Mouse (Mus musculus): ENCODE measurements around the gene Crb1. TPM values are rescaled to one million over a fixed set of nuclear protein-coding genes. Genes with fewer than 3 reads are reported as not detected.
A peak's percentile ranks its signal among the peaks of the same experiment; 100 is the strongest.

Gene Crb1
- total RNA-seq, 2 experiments from 2014 or later, result 0.62 to 1.2 TPM

DNA sequence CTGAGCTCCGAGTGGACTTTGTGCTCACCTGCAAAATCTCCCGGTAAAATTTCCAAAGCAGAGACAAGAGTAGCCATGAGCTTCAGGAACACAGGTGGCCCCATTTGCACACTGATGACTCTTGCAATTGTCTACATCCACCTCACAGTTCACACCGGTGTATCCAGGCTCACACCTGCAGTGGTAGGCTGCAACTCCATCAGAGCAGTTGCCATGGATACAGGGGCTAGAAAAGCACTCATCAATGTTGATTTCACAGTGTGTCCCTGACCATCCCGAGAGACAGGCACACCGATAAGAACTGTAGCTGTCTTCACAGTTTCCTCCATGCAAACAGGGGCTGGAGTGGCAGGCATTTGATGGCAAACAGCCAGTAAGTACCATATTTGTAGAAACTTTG lies 140.1 kb downstream of the Crb1 start:
- DNase-seq (ENCODE audit: low spot score in 2 of 2), result no peak

DNA sequence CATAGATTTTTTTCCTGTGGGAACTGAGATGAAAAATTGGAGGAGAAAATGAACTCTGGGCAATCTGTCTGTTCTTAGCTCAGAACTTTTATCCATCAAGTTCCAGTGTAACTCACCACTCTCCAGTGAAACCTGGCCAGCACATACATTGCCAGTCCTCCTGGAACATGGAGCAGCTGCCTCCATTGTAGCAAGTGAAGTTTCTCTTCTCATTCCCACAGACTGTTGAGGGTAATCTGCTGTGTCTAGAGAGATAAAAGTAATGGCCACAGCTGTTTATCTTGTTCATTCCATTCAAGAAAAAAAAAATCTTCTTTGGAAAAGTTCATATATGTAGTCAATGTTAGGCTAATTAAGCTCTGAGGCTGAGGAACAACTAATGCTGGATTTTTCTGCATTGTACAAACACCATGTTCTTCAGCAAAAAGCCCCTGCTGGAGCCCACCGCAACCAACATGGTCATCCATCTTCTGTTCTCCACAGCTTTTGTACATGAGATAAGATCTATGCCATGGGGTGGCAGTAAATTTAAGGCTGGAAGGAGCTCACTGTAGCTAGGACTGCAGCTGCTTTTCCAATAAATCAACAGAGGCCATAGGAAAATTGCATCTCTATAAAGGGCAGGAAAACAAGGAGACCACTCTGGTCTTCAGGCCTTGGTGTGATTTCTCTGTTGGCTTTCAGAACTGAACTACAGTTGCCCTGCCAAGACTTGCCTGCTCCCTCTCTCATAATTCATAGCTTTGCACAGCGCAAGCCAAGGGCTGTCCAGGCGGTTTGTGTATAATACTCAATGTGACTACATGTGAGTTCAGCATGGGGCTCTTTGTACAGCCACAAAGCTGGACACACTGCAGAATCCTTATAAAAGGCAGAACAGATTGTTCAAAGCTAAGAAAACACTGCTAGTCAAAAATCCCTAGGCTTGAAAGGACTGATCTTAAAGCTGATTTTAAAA lies 142.0 kb downstream of the Crb1 start:
- no peak for DNase-seq (ENCODE audit: low spot score in 2 of 2)
- intact Hi-C loops (cut with DNase I), result no loop called here

More for the DNA sequence above, 140.1 kb downstream of the Crb1 start:
- intact Hi-C loops (cut with DNase I), result no loop called here

DNA sequence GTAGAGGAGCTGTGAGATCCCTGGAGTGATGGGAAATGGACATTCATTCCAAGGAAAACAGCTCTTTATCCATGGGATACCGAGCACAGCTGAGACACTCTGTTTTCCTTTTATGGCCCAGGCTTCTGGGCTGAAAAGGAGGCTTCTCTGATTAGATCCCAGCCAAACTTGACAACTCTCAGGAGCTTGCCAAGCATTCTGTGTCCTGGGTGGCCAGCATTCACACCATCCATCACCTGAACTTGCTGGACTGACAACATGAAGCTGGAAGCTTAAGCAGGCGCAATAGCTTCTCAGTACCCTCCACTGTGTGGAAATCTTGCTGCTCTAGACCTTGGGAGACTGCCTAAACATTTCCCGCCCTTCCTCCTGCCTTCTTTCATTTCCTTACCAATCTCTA lies 144.3 kb downstream of the Crb1 start:
- intact Hi-C loops (cut with DNase I), result no loop called here
- DNase-seq (ENCODE audit: low spot score in 2 of 2), result no peak

- intact Hi-C loops (cut with DNase I), result no loop called here
- no peak for DNase-seq (ENCODE audit: low spot score in 2 of 2)
These were observed 152.5 kb downstream of the Crb1 start for GRCm38 (mm10) chr1:139224309-139224949.

DNA sequence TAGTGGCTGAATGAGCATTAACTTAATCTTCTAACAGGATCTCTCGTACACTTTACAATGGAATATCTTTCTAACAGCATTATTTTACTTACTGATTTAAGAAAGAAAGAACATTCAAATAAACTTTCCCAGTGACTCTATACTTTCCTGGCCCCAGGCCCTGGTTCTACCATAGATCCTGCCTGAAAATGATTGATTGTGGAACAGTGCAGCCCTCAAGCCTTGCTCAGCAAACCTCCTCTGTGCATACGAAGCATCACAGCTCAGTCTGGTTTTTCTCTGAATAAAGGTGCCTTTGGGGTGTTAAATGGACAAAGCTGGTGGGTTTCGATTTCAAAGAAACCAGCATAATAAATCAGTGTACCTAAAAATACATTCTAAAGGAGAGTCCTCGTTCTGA lies 153.1 kb downstream of the Crb1 start:
- no peak for DNase-seq (ENCODE audit: low spot score in 2 of 2)
- intact Hi-C loops (cut with DNase I), result no loop called here

- intact Hi-C loops (cut with DNase I), result no loop called here
- DNase-seq (ENCODE audit: low spot score in 2 of 2), result no peak
These were observed 161.6 kb downstream of the Crb1 start for GRCm38 (mm10) chr1:139215311-139215710.

- intact Hi-C loops (cut with DNase I), result no loop called here
- no peak for DNase-seq (ENCODE audit: low spot score in 2 of 2)
These were observed 166.4 kb downstream of the Crb1 start for GRCm38 (mm10) chr1:139210505-139210904.

- intact Hi-C loops (cut with DNase I), result no loop called here
- DNase-seq (ENCODE audit: low spot score in 2 of 2), result peak; percentile 19 to 21
These were observed 167.1 kb downstream of the Crb1 start for GRCm38 (mm10) chr1:139209796-139210195.

DNA sequence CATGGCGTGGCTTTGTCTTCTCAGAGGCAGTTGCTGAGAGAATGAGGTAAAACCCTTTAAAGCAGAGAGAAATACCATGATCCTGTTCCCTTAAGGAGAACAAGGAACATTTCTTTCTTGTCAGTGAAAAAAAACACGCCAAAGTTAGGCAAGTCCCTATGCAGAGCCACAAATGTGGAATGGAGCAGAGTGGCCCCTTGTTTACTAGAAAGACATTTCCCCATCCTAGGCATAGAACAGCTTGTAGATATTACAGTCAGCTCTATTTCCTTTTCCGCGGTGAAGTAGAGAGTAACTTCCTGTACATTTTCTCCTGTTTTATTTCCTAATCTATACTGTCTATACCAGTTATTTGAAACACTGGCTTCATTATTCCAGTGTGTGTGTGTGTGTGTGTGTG lies 170.6 kb downstream of the Crb1 start:
- no peak for DNase-seq (ENCODE audit: low spot score in 2 of 2)
- intact Hi-C loops (cut with DNase I), result no loop called here

DNA sequence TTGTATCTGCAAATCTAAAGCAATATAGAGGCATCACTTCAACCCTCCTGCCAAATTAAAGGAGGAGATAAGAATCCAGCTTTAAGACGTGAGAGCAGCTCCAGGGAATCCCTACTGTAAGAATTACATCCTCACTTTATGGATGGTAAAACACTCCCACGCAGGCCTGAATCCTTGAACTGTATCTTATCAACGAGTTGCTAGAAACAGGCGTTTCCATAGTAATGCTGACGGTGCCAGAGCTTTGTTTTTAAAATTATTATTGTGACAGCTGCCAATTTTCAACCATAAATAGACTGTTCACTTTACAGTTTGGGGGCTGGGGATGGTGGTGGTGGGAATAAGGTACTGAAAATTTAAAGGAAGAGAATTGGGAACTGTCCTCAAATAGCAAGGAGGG lies 173.9 kb downstream of the Crb1 start:
- intact Hi-C loops (cut with DNase I), result no loop called here
- DNase-seq (ENCODE audit: low spot score in 2 of 2), result no peak

DNA sequence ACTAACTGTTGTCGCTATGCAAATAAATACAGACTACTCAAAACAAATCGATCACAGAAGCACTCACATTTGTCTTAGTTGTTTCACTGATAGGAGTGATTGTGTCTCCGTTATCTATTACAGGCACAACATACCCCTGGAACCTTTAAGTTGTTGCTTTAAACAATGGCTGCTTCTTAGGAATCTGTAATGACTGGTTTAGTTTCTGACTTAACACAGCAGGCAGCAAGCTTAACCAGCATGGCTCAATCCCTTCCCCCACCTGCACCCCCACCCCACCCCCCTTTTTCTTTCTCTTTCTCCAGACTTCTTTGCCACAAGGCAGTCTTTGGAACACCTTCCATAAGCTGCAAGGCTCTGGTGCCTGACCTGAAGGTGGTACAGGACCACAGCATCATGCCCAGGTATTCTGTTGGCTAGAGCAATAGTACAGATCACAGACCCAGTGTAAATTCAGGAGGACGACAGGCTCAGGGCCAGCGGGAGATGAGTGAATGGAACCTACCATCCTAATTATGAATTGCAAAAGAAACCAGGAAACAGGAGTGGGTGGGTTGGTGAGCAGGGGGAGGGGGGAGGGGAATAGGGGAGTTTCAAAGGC lies 182.4 kb downstream of the Crb1 start:
- intact Hi-C loops (cut with DNase I), result no loop called here
- DNase-seq (ENCODE audit: low spot score in 2 of 2), result no peak

DNA sequence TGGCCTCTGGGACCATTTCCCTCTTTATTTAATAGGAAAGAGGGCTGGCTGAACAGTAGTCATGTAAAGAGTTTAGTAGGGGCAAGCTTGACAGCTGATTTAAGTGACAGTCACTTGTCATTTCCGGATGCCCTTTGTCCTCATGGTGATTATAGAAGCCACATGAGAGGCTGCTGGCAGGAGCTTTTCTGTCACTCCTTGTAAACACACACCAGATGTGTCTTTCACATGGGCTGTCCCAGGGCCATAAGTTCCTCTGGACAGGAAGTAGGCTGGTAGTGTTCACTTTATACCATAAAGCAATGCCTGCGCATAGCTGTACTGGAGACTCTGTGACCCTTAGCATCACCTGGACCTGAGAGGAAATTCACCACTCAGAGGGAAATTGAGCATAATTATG lies 182.9 kb downstream of the Crb1 start:
- DNase-seq (ENCODE audit: low spot score in 2 of 2), result no peak
- intact Hi-C loops (cut with DNase I), result no loop called here

DNA sequence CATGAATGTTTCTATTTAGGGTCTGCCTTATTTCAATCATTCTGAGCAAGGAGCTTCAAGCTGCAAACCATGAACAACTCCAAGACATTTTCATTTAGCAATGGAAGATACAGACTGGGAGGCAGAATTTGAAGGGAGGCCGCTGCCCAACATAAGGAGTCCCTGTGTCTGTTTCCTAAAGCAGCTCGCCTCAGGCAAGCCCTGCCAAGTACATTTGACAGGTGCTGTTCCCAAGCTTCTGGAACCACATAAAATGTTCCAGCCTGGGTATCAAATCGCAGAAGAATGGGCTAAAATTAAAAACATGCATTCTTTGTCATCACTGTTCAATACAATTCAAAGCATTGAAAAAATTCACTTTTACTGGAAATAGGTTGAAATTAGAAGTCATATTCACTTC lies 184.3 kb downstream of the Crb1 start:
- intact Hi-C loops (cut with DNase I), result no loop called here
- DNase-seq (ENCODE audit: low spot score in 2 of 2), result no peak

DNA sequence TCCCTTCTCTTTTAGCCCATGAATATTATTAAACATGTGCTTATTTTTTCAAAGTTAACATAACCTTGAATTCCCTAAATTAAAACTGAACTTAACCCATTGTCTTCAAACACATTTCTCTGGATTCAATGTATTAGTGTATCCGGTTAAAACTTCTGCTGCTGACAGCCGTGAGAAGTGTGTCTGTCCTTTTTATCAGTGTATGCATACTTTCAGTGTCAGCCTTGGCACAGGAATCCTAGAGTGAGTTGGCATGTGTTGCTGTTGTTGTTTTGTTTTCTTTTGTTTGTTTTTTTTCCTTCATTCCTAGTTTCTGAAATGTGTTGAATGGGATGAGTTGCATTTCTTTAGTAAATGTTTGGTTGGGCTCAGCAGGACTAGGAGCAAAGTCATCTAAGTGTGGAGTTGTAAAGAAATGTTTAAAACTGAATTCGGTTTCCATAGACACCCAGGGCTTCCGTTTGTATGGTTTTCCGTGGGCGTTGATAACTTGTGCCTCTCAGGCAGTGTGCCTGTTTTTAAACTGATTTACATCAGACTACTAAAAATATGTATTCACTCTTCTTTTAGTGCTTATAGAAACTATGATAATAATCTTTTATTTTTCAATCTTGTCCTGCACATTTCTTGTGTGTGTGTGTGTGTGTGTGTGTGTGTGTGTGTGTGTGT lies 196.3 kb downstream of the Crb1 start:
- DNase-seq (ENCODE audit: low spot score in 2 of 2), result no peak
- intact Hi-C loops (cut with DNase I), result no loop called here

- DNase-seq (ENCODE audit: low spot score in 2 of 2), result no peak
- intact Hi-C loops (cut with DNase I), result no loop called here
These were observed 197.2 kb downstream of the Crb1 start for GRCm38 (mm10) chr1:139179707-139180106.

- intact Hi-C loops (cut with DNase I), result no loop called here
- DNase-seq (ENCODE audit: low spot score in 2 of 2), result no peak
These were observed 202.7 kb downstream of the Crb1 start for GRCm38 (mm10) chr1:139174058-139174832.

DNA sequence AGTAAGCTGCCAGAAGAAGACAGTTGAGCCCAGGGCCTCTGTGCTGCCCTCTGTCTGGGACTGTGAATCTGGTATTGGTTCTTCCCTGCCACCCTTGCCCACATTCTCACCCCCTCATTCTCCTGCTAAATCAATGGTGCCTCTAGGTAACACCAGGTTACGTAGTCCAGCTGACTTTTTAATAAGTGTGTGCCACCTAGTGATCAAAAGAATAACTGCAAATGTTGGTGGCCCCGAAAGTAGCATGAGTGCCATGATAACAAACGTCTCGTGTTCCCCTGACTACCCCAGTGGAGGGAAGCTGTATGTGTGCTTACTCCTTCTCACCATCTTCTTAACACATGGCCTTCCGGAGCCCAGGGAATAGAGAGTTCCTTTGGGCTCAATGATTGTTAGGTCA lies 214.1 kb downstream of the Crb1 start:
- intact Hi-C loops (cut with DNase I), result no loop called here
- no peak for DNase-seq (ENCODE audit: low spot score in 2 of 2)

DNA sequence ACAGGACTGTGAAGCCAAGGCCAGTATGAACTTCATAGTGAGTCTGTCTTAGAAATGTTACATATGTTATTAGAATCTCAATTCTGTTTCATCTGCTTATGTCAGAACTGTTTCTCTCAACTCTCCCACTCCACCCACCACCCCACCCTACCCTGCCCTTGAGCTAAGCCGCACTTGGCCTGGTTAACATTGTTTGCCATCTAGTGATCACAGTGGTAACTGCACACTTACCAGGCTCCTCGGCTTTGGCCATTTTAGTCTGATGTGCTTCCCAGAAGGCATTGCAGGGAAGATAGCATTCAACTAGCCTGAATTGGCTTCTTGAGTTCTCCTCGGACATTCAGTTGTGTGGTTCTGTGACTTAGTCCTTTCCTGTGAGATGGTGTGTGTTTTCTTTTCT lies 215.3 kb downstream of the Crb1 start:
- no peak for DNase-seq (ENCODE audit: low spot score in 2 of 2)
- intact Hi-C loops (cut with DNase I), result no loop called here

GRCm38 (mm10) chr1:139156397-139156796 lies 220.5 kb downstream of the Crb1 start:
- intact Hi-C loops (cut with DNase I), result loop anchor here (2.0 to 10.0 kb wide), 4 partner anchors 192 to 830 kb away; partner anchors contain the start of gene Dennd1b
- no peak for DNase-seq (ENCODE audit: low spot score in 2 of 2)
